Mouse (Mus musculus) embryonic facial prominence, embryonic 12.5 days (tissue): ENCODE measurements around the gene 6430531B16Rik. TPM values are rescaled to one million over a fixed set of nuclear protein-coding genes. Genes with fewer than 3 reads are reported as not detected.

Source experiments
- ATAC-seq: fragments of 200-750 bp; cut with Nextera tagmentation; 2 replicates; pipeline ENCODE4 v1.8.0; 2017; ENCODE audit not compliant: insufficient number of reproducible peaks, insufficient read depth, low FRiP score, low TSS enrichment
- H3K27ac ChIP-seq: fragments of 300-500 bp; sonication (generic); 2 replicates; pipeline ENCODE4 v1.5.1; 2016; ENCODE audit warnings: mild to moderate bottlenecking
- H3K27me3 ChIP-seq: fragments of 300-500 bp; sonication (generic); 2 replicates; pipeline ENCODE4 v1.6.1; 2016; ENCODE audit warnings: mild to moderate bottlenecking, moderate library complexity
- H3K36me3 ChIP-seq: fragments of 300-500 bp; sonication (generic); 2 replicates; pipeline ENCODE4 v1.6.1; 2016; ENCODE audit warnings: mild to moderate bottlenecking
- H3K4me1 ChIP-seq: fragments of 300-500 bp; sonication (generic); 2 replicates; pipeline ENCODE4 v1.6.1; 2016
- H3K4me2 ChIP-seq: fragments of 300-500 bp; sonication (generic); replicated peaks from 2 replicates; pipeline ENCODE4 v1.6.1; 2016; ENCODE audit warnings: mild to moderate bottlenecking, moderate library complexity
- H3K4me3 ChIP-seq: fragments of 300-500 bp; sonication (generic); 2 replicates; pipeline ENCODE4 v1.5.1; 2016; ENCODE audit warnings: mild to moderate bottlenecking
- H3K9ac ChIP-seq: fragments of 300-500 bp; sonication (generic); 2 replicates; pipeline ENCODE4 v1.6.1; 2016; ENCODE audit warnings: mild to moderate bottlenecking, moderate library complexity
- H3K9me3 ChIP-seq: fragments of 300-500 bp; sonication (generic); 2 replicates; pipeline ENCODE4 v1.6.1; 2016; ENCODE audit warnings: mild to moderate bottlenecking, moderate library complexity
- WGBS: fragments of 180-500 bp; shearing (Covaris S2); methylation state at CpG from one replicate; pipeline ENCODE4 v1.1.7; 2016; 5-methylcytosine and 5-hydroxymethylcytosine counted together
- polyA plus RNA-seq: library from polyadenylated mRNA; unstranded; fragments of >200 nt; fragmentation: Nextera tagmentation; extraction: Ambion mirVana; gene quantifications from 2 replicates; pipeline ENCODE4 v1.2.1, GENCODE M21; 2016

6430531B16Rik gene
- polyA plus RNA-seq, 1 experiment from 2014 or later = 0.14 TPM

- 73% methylated on average over 8 of the region's 8 CpGs for WGBS
- no peaks in the 10 kb centered on the region for H3K4me1 ChIP-seq
- H3K27ac ChIP-seq = no peak overlapping the region
- no peaks in the 10 kb centered on the region; the same call in 1 of the 2 replicates for H3K36me3 ChIP-seq
- H3K9me3 ChIP-seq = no peaks in the 10 kb centered on the region
- ATAC-seq = no peak
- H3K4me3 ChIP-seq = no peak overlapping the region
- H3K9ac ChIP-seq = no peak overlapping the region
- no peak overlapping the region for H3K4me2 ChIP-seq
- no peaks in the 10 kb centered on the region for H3K27me3 ChIP-seq
Measured at GRCm38 (mm10) chr7:139990864-139991394, 12.4 kb upstream of the 6430531B16Rik start.

GRCm38 (mm10) chr7:139988272-139988671, 9.7 kb upstream of the 6430531B16Rik start:
- no peak overlapping the region for H3K4me2 ChIP-seq
- no peak for ATAC-seq
- H3K4me1 ChIP-seq = no peaks in the 10 kb centered on the region
- 86% methylated on average over 9 of the region's 9 CpGs for WGBS
- no peak overlapping the region for H3K27ac ChIP-seq
- H3K9ac ChIP-seq = no peak overlapping the region
- no peaks in the 10 kb centered on the region for H3K27me3 ChIP-seq
- H3K9me3 ChIP-seq = no peaks in the 10 kb centered on the region
- no peak overlapping the region for H3K4me3 ChIP-seq
- H3K36me3 ChIP-seq = no peaks in the 10 kb centered on the region

GRCm38 (mm10) chr7:139984505-139984904, 6.0 kb upstream of the 6430531B16Rik start:
- Histone ChIP-seq H3K4me3 (no peak overlapping the region), H3K4me1 (no peaks in the 10 kb centered on the region), H3K4me2 (no peak overlapping the region), H3K27ac (no peak overlapping the region), H3K27me3 (no peaks in the 10 kb centered on the region), H3K9ac (no peak overlapping the region), H3K9me3 (no peaks in the 10 kb centered on the region), H3K36me3 (no peaks in the 10 kb centered on the region)
- 93% methylated on average over 11 of the region's 11 CpGs for WGBS
- ATAC-seq = no peak

- Histone ChIP-seq H3K4me1 (peaks cover 9% of the 10 kb centered on the region; the same call in 1 of the 2 replicates), H3K9ac (no peak overlapping the region), H3K9me3 (no peaks in the 10 kb centered on the region), H3K4me3 (no peak overlapping the region), H3K27me3 (no peaks in the 10 kb centered on the region), H3K4me2 (no peak overlapping the region), H3K36me3 (no peaks in the 10 kb centered on the region), H3K27ac (no peak overlapping the region)
- no peak for ATAC-seq
- WGBS = 83% methylated on average over 11 of the region's 11 CpGs
Measured at GRCm38 (mm10) chr7:139982058-139982457, 3.5 kb upstream of the 6430531B16Rik start.

GRCm38 (mm10) chr7:139980778-139981177, 2.2 kb upstream of the 6430531B16Rik start:
- Histone ChIP-seq H3K9ac (no peak overlapping the region), H3K27ac (no peak overlapping the region), H3K27me3 (no peaks in the 10 kb centered on the region), H3K4me3 (no peak overlapping the region), H3K4me2 (no peak overlapping the region), H3K4me1 (peaks cover 9% of the 10 kb centered on the region; the same call in 1 of the 2 replicates), H3K9me3 (no peaks in the 10 kb centered on the region), H3K36me3 (no peaks in the 10 kb centered on the region)
- ATAC-seq = no peak
- WGBS = 44% methylated on average over 3 of the region's 3 CpGs

- peak overlapping the region; percentile 59 for H3K4me3 ChIP-seq
- peak overlapping the region; percentile 83 for H3K4me2 ChIP-seq
- H3K9me3 ChIP-seq = no peaks in the 10 kb centered on the region
- ATAC-seq = peak; percentile 25; the same call in 1 of the 2 replicates
- H3K4me1 ChIP-seq = peaks cover 9% of the 10 kb centered on the region; the same call in 1 of the 2 replicates
- no peaks in the 10 kb centered on the region for H3K27me3 ChIP-seq
- H3K36me3 ChIP-seq = no peaks in the 10 kb centered on the region
- H3K27ac ChIP-seq = no peak overlapping the region
- WGBS = 48% methylated on average over 13 of the region's 13 CpGs
- H3K9ac ChIP-seq = peak overlapping the region; percentile 24; the same call in 1 of the 2 replicates
Measured at GRCm38 (mm10) chr7:139979011-139979719, 610 bp upstream of the 6430531B16Rik start.

- 51% methylated on average over 5 of the region's 5 CpGs for whole genome bisulfite sequencing
- Histone ChIP-seq H3K9me3 (no peaks in the 10 kb centered on the region), H3K27me3 (no peaks in the 10 kb centered on the region), H3K4me3 (no peak overlapping the region), H3K4me1 (peaks cover 9% of the 10 kb centered on the region; the same call in 1 of the 2 replicates), H3K9ac (no peak overlapping the region), H3K4me2 (no peak overlapping the region), H3K27ac (no peak overlapping the region), H3K36me3 (no peaks in the 10 kb centered on the region)
- ATAC-seq = no peak
Measured at GRCm38 (mm10) chr7:139975471-139975870, 3.1 kb downstream of the 6430531B16Rik start.

GRCm38 (mm10) chr7:139974307-139974706, 4.2 kb downstream of the 6430531B16Rik start:
- H3K27me3 ChIP-seq = no peaks in the 10 kb centered on the region
- WGBS = 87% methylated on average over 10 of the region's 10 CpGs

GRCm38 (mm10) chr7:139972923-139973331, 5.6 kb downstream of the 6430531B16Rik start:
- Histone ChIP-seq H3K4me1 (no peaks in the 10 kb centered on the region), H3K9ac (no peak overlapping the region), H3K4me2 (no peak overlapping the region), H3K4me3 (no peak overlapping the region), H3K36me3 (no peaks in the 10 kb centered on the region), H3K9me3 (no peaks in the 10 kb centered on the region), H3K27ac (no peak overlapping the region), H3K27me3 (no peaks in the 10 kb centered on the region; the same call in 1 of the 2 replicates)
- ATAC-seq = no peak

More at GRCm38 (mm10) chr7:139974307-139974706, 4.2 kb downstream of the 6430531B16Rik start:
- Histone ChIP-seq H3K4me2 (no peak overlapping the region), H3K9me3 (no peaks in the 10 kb centered on the region), H3K36me3 (no peaks in the 10 kb centered on the region), H3K27ac (no peak overlapping the region), H3K4me3 (no peak overlapping the region), H3K9ac (no peak overlapping the region), H3K4me1 (peaks cover 8% of the 10 kb centered on the region; the same call in 1 of the 2 replicates)
- ATAC-seq = no peak

- Histone ChIP-seq H3K4me1 (no peaks in the 10 kb centered on the region), H3K27me3 (no peaks in the 10 kb centered on the region; the same call in none of the 2 replicates), H3K27ac (no peak overlapping the region), H3K36me3 (no peaks in the 10 kb centered on the region), H3K9me3 (no peaks in the 10 kb centered on the region), H3K4me3 (no peak overlapping the region), H3K4me2 (no peak overlapping the region), H3K9ac (no peak overlapping the region)
- 76% methylated on average over 6 of the region's 6 CpGs for WGBS
- ATAC-seq = no peak
Measured at GRCm38 (mm10) chr7:139971436-139971835, 7.1 kb downstream of the 6430531B16Rik start.

- no peaks in the 10 kb centered on the region for H3K4me1 ChIP-seq
- no peaks in the 10 kb centered on the region for H3K36me3 ChIP-seq
- no peak for ATAC-seq
- no peak overlapping the region for H3K27ac ChIP-seq
- WGBS = 77% methylated on average over 5 of the region's 5 CpGs
- H3K4me2 ChIP-seq = no peak overlapping the region
- H3K9ac ChIP-seq = no peak overlapping the region
- no peak overlapping the region for H3K4me3 ChIP-seq
- H3K9me3 ChIP-seq = no peaks in the 10 kb centered on the region
- no peaks in the 10 kb centered on the region; the same call in none of the 2 replicates for H3K27me3 ChIP-seq
Measured at GRCm38 (mm10) chr7:139970979-139971378, 7.6 kb downstream of the 6430531B16Rik start.
